Mouse (Mus musculus): Measurements from ENCODE around the gene Nr5a2.
"Not testable (repeated sequence)": the region's sequence is repeated elsewhere in the genome, so short reads cannot be mapped to it uniquely, and the experiment has no call there.

Nr5a2 gene

DNA sequence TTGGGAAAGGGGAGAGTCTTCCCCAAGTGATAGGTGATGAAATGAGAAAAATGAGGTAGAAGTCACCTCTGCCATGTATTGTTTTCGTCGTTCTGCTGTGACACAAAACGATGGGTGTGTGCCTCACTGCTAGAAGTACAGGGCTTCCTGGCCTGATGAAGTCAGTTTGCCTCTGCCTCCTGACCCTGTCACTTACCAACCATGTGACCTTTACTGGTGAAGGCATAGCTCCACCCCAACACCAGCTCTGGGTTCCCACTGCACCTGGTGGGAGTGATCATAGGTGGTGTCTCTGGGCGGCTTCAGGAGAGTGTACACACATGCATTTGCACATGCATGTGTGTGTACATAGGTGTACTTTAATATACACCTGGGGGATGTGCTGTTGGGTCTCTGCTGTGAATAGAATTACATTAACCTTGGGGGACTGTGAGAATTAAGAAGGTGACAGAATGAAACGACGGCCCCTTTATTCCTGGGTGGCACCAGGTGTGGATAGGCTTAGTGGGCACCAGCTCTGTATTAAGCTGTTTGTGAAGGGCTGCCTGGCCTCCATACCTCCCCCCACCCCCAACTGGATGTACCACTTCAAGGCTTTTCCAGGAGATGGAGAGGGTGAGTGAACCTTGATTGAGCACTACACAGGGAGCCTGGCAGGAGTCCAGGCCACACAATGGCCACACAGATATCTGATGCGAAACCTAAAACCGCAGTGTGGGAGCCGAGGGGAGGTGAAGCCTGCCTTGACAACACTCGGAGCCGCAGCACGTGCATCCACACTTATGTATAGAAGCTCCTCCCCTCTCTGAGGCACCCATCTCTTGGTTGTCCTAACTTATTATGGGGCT, 127.7 kb downstream of the Nr5a2 start:
- DNase-seq = no peak

DNA sequence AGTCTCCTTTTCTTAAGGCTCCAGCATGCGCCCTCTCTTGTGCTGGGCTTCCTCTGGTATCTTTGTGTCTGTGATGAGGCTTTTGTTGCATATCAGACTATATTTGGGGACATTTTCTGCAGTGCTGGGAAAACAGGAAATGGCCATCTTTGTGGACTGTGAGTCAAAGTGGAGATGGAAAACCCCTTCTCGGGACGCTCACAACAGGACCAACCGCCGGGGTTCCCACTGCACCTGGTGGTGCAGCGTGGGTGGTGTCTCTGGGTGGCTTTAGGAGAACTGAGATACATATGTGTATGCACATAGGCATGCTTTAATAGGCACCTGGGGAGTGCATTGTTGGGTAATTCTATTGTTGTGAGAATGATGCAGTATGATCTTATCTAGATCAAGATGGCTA, 129.3 kb downstream of the Nr5a2 start:
- no peak for DNase-seq

DNA sequence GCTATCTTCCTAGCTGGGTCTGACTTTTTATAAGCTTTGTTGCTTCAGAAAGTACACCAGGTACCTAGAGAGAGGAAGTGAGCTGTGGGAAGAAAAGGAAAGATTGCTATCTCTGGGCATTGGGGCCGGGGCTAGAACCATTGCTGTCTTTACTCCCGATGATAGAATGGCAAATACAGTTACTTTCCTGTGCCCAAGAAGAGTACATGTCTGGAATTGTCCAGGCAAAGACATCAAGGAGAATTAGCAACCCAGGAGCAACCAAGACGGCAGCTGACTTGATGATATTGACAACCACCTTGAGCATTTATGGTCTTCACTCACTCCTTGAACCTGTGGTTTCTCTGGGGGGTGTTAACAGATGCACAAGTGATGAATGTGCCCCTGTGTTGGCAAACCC, 130.3 kb downstream of the Nr5a2 start:
- no peak for DNase-seq

DNA sequence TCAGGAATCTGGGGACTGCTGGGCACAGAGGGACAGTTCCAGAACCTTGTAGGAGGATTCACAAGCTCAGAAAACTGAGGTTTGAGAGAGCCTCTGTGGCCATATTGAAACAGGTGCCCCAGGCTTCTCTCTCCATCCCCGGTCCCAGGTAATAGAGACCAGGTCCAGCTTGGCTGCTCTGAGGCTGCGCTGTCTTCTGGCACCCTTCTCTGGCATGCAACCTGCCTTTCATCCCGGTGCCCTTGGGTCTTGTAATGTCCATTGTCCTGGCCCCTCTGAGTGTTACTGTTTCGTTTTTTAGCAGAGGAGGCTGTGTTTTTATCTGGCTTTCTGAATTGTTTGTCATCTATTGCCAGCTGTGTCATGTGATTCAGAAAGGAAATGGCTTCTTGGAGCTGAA, 136.4 kb downstream of the Nr5a2 start:
- DNase-seq = no peak

DNA sequence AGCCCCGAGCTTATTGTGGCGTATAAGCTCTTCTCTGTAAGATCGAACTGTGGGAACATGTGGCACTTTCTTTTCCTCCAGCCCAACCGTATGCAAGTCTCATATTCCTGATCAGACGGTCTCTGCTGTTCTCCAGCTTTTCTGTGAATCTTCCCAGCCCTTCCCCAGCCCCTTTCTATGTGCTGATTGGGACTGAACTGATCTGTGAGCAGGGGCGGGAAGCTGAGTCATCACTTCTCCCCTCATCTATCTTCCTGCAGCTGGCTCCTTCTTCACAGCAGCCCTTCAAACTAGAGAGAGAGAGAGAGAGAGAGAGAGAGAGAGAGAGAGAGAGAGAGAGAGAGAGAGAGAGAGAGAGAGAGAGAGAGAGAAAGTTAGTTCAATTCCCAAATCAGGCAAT, 159.6 kb downstream of the Nr5a2 start:
- no peak for DNase-seq

DNA sequence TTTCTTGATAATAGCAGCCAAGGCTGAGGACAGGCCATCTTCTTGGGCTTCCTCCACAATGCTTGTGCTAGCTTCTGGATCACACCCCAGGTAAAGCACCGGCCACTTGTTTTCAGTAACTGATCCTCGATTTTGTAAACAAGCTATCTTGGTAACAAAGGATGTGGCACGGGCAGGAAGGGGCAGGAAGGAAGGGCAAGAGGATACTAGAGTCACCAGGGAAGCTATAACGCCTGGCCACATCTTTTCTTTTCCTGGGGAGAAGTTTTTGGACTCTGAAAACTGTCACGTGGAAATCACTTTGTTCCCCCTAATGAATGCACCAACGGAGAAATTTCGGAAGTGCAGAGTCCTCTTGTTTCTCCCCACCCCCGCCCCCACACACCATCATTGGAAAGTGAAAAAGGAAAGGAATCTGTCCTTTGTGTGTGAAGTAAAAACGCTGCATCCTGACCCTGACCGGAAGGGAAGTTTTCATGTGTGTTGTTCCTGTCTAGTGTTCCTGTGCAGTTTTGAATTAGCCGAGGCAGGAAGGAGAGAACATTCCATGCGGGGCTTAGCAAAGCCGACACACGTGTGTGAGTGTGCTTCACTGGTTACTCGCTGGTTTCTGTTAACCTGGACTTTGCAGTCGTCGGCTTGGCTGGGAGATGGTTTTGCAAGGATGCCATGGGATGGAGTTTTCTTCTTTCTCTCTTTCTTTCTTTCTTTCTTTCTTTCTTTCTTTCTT, 163.7 kb downstream of the Nr5a2 start:
- no peak for DNase-seq

DNA sequence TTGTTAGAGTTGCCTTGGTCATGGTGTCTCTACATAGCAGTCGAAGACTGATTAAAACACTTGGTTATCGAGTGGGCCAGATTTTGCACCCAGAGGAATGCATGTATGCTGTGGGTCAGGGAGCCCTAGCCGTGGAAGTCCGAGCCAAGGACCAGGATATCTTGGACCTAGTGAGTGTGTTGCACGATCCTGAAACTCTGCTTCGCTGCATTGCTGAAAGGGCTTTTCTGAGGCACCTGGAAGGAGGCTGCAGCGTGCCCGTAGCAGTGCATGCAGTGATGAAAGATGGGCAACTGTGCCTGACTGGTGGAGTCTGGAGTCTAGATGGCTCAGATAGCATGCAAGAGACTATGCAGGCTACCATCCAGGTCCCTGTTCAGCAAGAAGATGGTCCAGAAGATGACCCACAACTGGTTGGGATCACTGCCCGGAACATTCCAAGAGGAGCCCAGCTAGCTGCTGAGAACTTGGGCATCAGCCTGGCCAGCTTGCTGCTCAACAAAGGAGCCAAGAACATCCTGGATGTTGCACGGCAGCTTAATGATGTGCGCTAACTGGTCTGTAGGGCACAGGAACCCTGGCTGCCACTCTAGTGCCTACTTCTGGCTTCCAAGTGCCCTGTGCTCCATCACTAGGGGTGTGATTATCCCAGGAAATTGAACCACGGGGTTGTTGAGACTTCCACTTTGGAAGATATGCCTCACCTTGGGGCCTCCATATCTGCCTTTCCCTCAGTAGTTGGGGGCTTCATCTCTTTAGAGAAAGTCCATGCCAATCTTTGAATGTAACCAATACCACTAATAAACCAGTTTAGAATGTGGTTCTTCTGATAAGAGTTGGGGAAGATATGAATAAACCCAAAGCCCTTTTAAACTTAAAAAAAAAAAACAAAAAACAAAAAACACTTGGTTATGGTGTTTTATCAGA, 167.0 kb downstream of the Nr5a2 start:
- not testable (repeated sequence) for DNase-seq

Measured in layer of hippocampus, adult 9-11 months (tissue).